In the genomic region with DNA sequence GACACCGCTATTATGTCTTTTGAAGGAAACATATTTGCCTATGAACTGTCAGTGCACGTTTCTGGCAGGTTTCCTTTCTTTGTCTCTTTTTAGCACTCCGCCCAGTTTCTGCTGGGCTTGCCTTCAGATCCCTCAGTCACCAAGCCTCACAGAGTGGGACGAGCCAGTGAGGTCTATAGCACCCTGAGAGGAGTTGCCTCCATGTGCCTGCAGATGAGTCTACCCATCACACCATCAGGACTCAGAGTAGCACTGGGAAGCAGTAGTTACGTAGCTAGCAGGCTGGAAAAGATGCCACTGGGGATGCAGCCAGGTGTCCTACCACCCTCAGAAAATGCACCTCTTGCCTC, we compare ENCODE assay signal across 12 mouse cellular contexts.
DNase-seq lines count a peak whose midpoint lies in the region; ATAC-seq and TF ChIP-seq lines count a peak whose summit lies in the region.
"Had no signal": no experiment of that assay in that cellular context is flagged by ENCODE, and none has a peak within 500 bp of the region (broad histone marks: within the 10 kb centered on the region; RNA-seq: fewer than 3 reads in every experiment).

No protein-coding gene starts in this region.

- no peak overlapping the region for H3K4me2 ChIP-seq in neural tube, embryonic 11.5 days (ENCODE audit: low read depth)
- H3K4me2 ChIP-seq in hindbrain, embryonic 11.5 days (replicated peaks; ENCODE audit: low read depth, low read length): no peak overlapping the region
- H3K4me2 ChIP-seq in liver, embryonic 16.5 days (ENCODE audit: low read depth, low read length): no peak overlapping the region
- H3K4me2 ChIP-seq: midbrain, embryonic 13.5 days had no signal

- no peaks in the 10 kb centered on the region; the same call in 1 of the 2 replicates for H3K27me3 ChIP-seq in heart, adult 2 months (ENCODE audit: control insufficient read depth, insufficient read depth, low read length)
- H3K27me3 ChIP-seq in neural tube, embryonic 11.5 days (ENCODE audit: control insufficient read depth, insufficient read depth, low read length): no peaks in the 10 kb centered on the region
- H3K27me3 ChIP-seq in hindbrain, embryonic 11.5 days (ENCODE audit: control insufficient read depth, insufficient read depth, low read length): no peaks in the 10 kb centered on the region
- H3K27me3 ChIP-seq in liver, embryonic 16.5 days (ENCODE audit: control insufficient read depth, insufficient read depth, low read depth, low read length): no peaks in the 10 kb centered on the region
- H3K27me3 ChIP-seq: midbrain, embryonic 13.5 days had no signal

- WGBS in heart, adult 2 months: 55% methylated on average over 5 of the region's 5 CpGs
- WGBS in neural tube, embryonic 11.5 days: 79% methylated on average over 5 of the region's 5 CpGs
- WGBS in hindbrain, embryonic 11.5 days: 76% methylated on average over 5 of the region's 5 CpGs
- WGBS in liver, embryonic 16.5 days (ENCODE audit: insufficient replicate concordance): 50% methylated on average over 5 of the region's 5 CpGs

- no peak for TF ChIP-seq CTCF in heart, adult 2 months (IDR thresholded peaks at IDR 0.05)

- DNase-seq in heart, adult 2 months: no peak
- DNase-seq in heart, postnatal 14 days: no peak
- no peak for DNase-seq in neural tube, embryonic 11.5 days (ENCODE audit: low spot score)
- DNase-seq in neural tube, embryonic 10.5 days (ENCODE audit: extremely low spot score, low spot score): no peak
- DNase-seq in hindbrain, embryonic 11.5 days (ENCODE audit: low spot score): no peak
- no peak for DNase-seq in cerebellum, postnatal 14 days
- DNase-seq in MN1 (ENCODE audit: low spot score): no peak
- DNase-seq: cerebellum, postnatal 25 days; lung, adult 2 months had no signal

- no peaks in the 10 kb centered on the region for H3K9me3 ChIP-seq in neural tube, embryonic 11.5 days (ENCODE audit: control insufficient read depth, low read length)
- H3K9me3 ChIP-seq in hindbrain, embryonic 11.5 days (ENCODE audit: control insufficient read depth, low read length): no peaks in the 10 kb centered on the region
- H3K9me3 ChIP-seq in liver, embryonic 16.5 days (replicated peaks; ENCODE audit: control insufficient read depth, low read length): no peaks in the 10 kb centered on the region
- H3K9me3 ChIP-seq: midbrain, embryonic 13.5 days had no signal

- no peak for TF ChIP-seq POLR2A in heart, adult 2 months (IDR thresholded peaks at IDR 0.05; ENCODE audit: insufficient read depth, low read depth, low read length)

- no peak overlapping the region for H3K27ac ChIP-seq in heart, adult 2 months
- H3K27ac ChIP-seq in neural tube, embryonic 11.5 days (ENCODE audit: low read depth, low read length): no peak overlapping the region
- H3K27ac ChIP-seq in hindbrain, embryonic 11.5 days (ENCODE audit: low read depth, low read length): no peak overlapping the region
- peak overlapping the region; percentile 60 for H3K27ac ChIP-seq in liver, embryonic 16.5 days (ENCODE audit: low read length)
- H3K27ac ChIP-seq: midbrain, embryonic 13.5 days had no signal

- intact Hi-C loops in heart, adult 2 months (cut with DNase I): no loop called here
- intact Hi-C loops in heart, postnatal 14 days (cut with DNase I): no loop called here

- H3K9ac ChIP-seq in heart, adult 2 months (ENCODE audit: low read depth, low read length): peak overlapping the region; percentile 34; the same call in 1 of the 2 replicates
- H3K9ac ChIP-seq in neural tube, embryonic 11.5 days (ENCODE audit: low read length): no peak overlapping the region
- no peak overlapping the region for H3K9ac ChIP-seq in hindbrain, embryonic 11.5 days (ENCODE audit: low read depth, low read length)
- H3K9ac ChIP-seq in liver, embryonic 16.5 days (ENCODE audit: low read depth, low read length): no peak overlapping the region
- H3K9ac ChIP-seq: midbrain, embryonic 13.5 days had no signal

- ATAC-seq in neural tube, embryonic 11.5 days (ENCODE audit: insufficient read depth, low FRiP score, low TSS enrichment): peak; percentile 33; the same call in 1 of the 2 replicates
- ATAC-seq in hindbrain, embryonic 11.5 days (ENCODE audit: low FRiP score): 0 out of 2 replicates have a peak, but pooled peaks have one; percentile 7
- ATAC-seq in liver, embryonic 16.5 days (ENCODE audit: low read depth): no peak

- no peaks in the 10 kb centered on the region for H3K79me2 ChIP-seq in heart, adult 2 months (replicated peaks; ENCODE audit: control insufficient read depth, insufficient read depth, low read length)

- TF ChIP-seq EP300 in heart, adult 2 months (IDR thresholded peaks at IDR 0.05; ENCODE audit: insufficient read depth, low read depth, low read length): no peak

- H3K4me1 ChIP-seq in heart, adult 2 months (ENCODE audit: control insufficient read depth, insufficient read depth, low read length): peaks cover 4% of the 10 kb centered on the region
- H3K4me1 ChIP-seq in neural tube, embryonic 11.5 days (ENCODE audit: control insufficient read depth, insufficient read depth, low read length): no peaks in the 10 kb centered on the region
- H3K4me1 ChIP-seq in hindbrain, embryonic 11.5 days (replicated peaks; ENCODE audit: control insufficient read depth, insufficient read depth, low read length): no peaks in the 10 kb centered on the region
- no peaks in the 10 kb centered on the region for H3K4me1 ChIP-seq in liver, embryonic 16.5 days (ENCODE audit: control insufficient read depth, low read depth, low read length)

- H3K4me3 ChIP-seq in heart, adult 2 months: no peak overlapping the region
- no peak overlapping the region for H3K4me3 ChIP-seq in neural tube, embryonic 11.5 days (ENCODE audit: low read depth, low read length)
- H3K4me3 ChIP-seq in hindbrain, embryonic 11.5 days (ENCODE audit: low read depth, low read length): no peak overlapping the region
- H3K4me3 ChIP-seq in liver, embryonic 16.5 days (ENCODE audit: low read depth, low read length): no peak overlapping the region
- H3K4me3 ChIP-seq: midbrain, embryonic 13.5 days had no signal

- no peaks in the 10 kb centered on the region for H3K36me3 ChIP-seq in heart, adult 2 months (ENCODE audit: control insufficient read depth, insufficient read depth, low read length)
- no peaks in the 10 kb centered on the region for H3K36me3 ChIP-seq in neural tube, embryonic 11.5 days (ENCODE audit: control insufficient read depth, insufficient read depth, low read length)
- no peaks in the 10 kb centered on the region for H3K36me3 ChIP-seq in hindbrain, embryonic 11.5 days (ENCODE audit: control insufficient read depth, insufficient read depth, low read length)
- H3K36me3 ChIP-seq in liver, embryonic 16.5 days (ENCODE audit: control insufficient read depth, insufficient read depth): no peaks in the 10 kb centered on the region
- H3K36me3 ChIP-seq: G1E; midbrain, embryonic 13.5 days had no signal
